Mouse (Mus musculus): Measurements from ENCODE around the gene Il21.

The Il21 gene

GRCm38 (mm10) chr3:37232586-37233222 lies at the start of gene Il21:
Gene Il21, minus strand, starts transcription at chr3:37232636.
- no peak for DNase-seq (ENCODE audit: low spot score)

DNA sequence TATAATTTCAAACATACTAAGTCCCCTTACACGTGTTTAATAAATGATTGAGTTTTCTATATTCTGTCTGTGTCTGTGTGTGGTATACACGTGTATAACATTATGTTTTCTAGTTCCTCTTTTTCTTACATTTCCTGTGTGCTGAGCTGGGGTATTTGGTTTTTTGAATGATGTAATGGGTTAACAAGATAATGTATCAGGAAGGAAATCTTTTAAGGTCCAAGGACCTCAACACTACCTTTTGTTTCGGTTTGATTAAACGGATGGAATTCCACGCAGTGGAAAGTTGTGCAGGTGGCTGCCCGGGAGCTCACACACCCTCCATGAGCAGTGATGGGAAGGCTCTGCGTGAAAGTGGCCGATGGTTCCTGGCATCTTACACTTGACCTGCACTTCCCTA lies 48.4 kb upstream of the Il21 start:
- no peak for DNase-seq (ENCODE audit: low spot score)

- no peak for DNase-seq (ENCODE audit: low spot score)
Measured at GRCm38 (mm10) chr3:37280221-37280620, 47.8 kb upstream of the Il21 start.

DNA sequence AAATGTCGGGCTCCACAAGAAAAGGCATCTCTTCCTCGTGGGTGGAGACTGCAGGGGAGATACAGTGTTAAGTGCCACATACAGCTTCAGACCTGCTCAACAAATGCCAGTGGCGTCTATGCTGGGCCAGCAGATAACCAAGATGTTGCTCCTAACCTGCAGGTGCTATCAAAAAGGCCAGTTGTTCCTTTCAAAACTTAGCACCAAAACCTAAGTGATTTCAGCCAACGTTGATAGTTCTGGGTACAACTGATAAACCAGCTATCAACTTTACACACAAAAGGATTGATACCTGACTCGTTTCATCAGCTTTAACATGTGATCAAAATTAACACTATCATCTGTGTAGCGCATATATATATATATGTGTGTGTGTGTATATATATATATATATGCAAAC lies 42.2 kb upstream of the Il21 start:
- no peak for DNase-seq (ENCODE audit: low spot score)

- DNase-seq (ENCODE audit: low spot score) = no peak
Measured at GRCm38 (mm10) chr3:37273092-37273491, 40.7 kb upstream of the Il21 start.

- DNase-seq (ENCODE audit: low spot score) = no peak
Measured at GRCm38 (mm10) chr3:37271209-37271608, 38.8 kb upstream of the Il21 start.

- DNase-seq (ENCODE audit: low spot score) = no peak
Measured at GRCm38 (mm10) chr3:37269926-37270325, 37.5 kb upstream of the Il21 start.

GRCm38 (mm10) chr3:37268338-37268737 lies 35.9 kb upstream of the Il21 start:
- DNase-seq (ENCODE audit: low spot score) = no peak

DNA sequence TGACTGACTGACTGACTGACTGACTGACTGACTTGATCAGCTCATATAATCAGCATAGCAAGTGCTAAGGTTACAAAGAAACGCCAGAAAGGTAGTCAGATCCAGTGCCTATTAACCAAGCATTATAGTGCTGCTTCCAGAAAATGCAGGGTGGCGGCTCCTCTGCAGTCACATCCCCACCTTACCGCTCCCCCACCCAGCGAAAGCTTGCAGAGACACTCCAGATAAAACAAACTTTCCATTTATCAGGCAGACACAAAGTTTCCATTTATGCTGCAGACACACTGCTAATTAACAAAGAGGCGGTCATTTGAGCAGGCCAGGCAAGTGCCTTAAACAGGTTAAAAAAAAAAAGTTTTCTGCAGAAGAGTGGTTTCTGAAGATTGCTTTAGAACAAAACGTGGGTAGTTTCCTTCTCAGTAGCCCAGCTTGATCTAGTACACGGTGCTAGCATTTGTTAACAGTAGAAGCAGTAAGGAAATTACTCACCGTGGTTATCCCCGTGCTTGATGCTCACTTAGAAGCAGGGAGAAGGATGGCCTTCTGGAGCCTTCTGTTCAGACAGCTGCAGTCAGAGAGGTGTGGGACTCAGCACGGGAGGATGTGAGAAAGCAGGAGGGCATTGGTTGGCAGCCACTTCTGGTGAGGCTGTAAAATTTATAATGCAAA lies 27.0 kb upstream of the Il21 start:
- no peak for DNase-seq (ENCODE audit: low spot score)

DNA sequence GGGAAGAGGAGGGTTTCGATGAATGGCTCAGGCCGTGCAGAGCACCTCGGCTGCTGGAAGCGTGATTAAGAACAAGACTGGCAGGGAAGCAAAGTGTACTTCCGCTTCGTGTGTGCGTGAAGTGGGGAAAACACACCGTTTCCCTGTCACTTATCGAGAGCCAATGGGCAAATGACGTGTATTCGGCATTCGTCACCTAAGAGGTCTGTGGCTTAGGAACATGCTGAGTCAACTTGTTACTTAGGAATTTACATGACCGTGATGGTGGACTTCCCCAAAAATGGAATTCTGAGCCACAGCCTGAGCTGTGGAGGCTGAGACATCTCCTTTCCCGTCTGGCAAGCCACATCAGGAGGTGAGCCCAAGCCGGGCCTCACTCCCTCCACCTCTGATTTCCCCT lies 25.3 kb upstream of the Il21 start:
- DNase-seq (ENCODE audit: low spot score) = no peak

DNA sequence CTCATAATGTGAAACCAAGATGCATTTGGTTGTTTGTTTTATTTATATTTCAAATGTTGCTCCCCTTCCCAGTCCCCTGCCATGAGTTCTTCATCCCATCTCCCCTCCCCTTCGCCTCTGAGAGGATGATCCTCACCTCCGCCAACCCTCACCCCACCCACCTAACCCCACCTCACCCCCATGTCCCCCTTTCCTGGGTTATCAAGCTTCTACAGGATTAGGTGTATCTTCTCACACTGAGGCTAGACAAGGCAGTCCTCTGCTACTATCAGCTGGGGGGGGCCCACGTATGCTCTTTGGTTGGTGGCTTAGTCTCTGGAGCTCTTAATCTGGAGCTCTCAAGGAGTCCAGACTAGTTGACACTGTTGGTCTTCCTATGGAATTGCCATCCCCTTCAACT lies 18.5 kb upstream of the Il21 start:
- DNase-seq (ENCODE audit: low spot score) = no peak

DNA sequence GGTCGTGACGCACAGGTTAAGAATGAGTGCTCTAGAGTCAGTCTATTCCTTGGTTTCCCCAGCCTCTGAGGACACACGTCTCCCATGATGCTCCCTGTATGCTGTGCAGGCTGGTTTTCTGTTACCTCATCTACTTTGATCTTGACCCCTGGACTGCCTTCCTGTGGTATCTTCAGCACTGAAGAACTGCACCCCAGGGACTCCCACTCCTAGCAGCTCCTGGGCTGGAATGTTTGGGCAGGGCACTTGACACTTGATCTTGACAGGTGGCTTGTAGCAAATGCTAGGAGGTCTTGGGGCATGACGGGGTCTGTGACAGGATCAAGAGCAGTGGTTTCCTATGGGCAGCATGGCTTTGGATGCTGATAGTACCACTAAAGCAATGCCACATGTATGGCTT lies 2.6 kb upstream of the Il21 start:
- no peak for DNase-seq (ENCODE audit: low spot score)

DNA sequence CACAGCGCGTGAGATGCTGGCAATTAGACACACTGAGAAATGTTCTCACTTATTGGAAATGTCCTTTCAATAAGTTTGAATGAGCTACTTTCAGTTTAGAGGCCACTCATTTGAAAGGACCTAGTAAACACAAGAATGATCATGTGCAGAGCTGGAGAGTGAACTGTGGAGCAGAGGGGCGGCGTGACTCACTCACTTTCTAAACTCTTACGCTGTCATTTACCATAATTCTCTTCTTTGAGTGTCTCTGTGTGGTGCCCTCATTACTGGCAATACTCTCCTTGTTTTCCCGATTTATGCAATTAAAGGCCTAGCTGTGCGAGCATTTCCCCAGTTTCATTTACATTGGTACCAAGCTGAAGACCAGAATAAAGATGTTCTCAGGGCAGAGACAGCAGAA lies 1.3 kb downstream of the Il21 start:
- DNase-seq (ENCODE audit: low spot score) = no peak

GRCm38 (mm10) chr3:37229082-37229829 lies 3.2 kb downstream of the Il21 start:
- no peak for DNase-seq (ENCODE audit: low spot score)

- no peak for DNase-seq (ENCODE audit: low spot score)
Measured at GRCm38 (mm10) chr3:37225124-37225523, 7.3 kb downstream of the Il21 start.

DNA sequence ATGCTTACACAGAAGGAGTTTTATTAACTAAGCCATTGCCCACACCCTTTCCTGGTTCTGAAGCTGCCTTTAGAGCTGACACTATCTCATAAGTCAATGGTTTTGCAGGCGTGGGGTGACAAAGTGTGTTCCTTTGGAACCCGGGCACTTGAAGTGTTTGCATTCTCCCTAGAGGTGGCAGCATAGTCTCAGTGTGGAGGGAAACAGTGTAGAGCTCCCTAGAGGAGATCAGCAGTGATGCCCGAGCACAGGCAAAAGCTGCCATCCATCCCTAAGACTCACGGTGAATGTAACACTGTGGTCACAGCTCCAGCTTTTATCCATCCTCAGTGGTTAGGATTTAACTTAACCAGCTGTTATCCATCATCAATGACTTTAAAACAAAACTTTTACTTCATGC lies 13.4 kb downstream of the Il21 start:
- no peak for DNase-seq (ENCODE audit: low spot score)

GRCm38 (mm10) chr3:37205226-37205800 lies 27.1 kb downstream of the Il21 start:
- no peak for DNase-seq (ENCODE audit: low spot score)

DNA sequence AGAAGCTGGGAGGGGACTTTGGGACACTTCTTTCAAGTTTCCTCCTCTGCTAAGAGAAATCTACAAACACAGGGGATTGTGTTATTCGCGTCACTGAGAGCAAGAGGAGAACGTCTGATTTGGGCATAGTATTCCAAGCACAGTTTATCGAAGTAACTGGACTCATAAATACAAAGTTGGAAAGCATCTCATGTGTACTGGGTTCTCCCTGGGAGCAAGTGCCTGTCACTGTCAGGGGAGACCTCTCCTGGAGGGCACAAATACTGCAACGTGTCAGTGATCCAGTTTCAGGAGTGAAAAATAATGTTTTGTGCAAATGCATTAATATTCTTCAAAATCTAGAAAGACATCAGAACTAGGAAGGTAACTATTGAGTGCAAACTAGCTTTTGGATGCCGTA lies 27.9 kb downstream of the Il21 start:
- DNase-seq (ENCODE audit: low spot score) = peak; percentile 10

DNA sequence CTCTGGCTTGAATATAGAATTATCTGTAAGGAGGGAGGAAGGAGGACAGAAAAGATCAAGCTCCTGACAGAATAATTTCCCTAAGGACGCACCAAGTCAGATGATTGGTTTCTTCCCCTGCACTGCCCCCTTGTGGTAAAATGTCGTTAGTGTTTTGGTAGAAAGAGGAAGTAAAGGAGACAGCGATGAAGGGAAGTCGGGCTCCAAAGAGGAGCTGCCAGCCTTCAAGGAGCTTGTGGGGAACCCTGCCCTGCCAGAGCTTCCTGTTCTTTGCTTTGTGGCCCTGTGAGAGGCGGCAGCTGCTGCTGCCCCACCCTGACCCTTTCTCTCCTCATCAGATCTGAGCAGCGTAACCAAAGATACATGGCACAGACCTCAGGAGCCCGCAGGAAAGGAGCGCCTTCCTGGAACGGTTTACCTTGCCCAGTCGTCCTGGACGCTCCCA lies 28.4 kb downstream of the Il21 start:
- peak; percentile 78 for DNase-seq (ENCODE audit: low spot score)

- no peak for DNase-seq (ENCODE audit: low spot score)
Measured at GRCm38 (mm10) chr3:37202856-37203255, 29.6 kb downstream of the Il21 start.

- DNase-seq (ENCODE audit: low spot score) = peak; percentile 34
Measured at GRCm38 (mm10) chr3:37201122-37201916, 31.1 kb downstream of the Il21 start.

DNA sequence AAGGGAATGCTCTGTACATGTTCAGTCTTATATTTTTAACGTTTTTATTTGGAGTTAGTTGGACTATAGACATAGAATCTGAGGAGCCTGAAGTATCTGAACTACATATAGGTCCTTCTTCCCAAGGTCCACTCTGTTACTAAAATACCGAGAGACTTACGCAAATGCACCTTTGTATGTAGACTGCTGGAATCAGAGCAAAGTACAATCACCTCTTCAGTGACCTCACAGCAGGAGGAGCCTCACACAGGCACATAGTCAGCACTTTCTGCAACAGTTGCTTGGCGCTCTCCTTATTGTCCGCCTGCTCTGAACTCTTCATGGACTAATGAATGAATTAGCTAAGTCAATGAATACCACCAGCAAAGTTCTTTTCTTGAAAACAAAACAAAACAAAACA lies 34.1 kb downstream of the Il21 start:
- peak; percentile 49 for DNase-seq (ENCODE audit: low spot score)
